Mouse (Mus musculus): ENCODE measurements around the gene Tmem200a.

DNA sequence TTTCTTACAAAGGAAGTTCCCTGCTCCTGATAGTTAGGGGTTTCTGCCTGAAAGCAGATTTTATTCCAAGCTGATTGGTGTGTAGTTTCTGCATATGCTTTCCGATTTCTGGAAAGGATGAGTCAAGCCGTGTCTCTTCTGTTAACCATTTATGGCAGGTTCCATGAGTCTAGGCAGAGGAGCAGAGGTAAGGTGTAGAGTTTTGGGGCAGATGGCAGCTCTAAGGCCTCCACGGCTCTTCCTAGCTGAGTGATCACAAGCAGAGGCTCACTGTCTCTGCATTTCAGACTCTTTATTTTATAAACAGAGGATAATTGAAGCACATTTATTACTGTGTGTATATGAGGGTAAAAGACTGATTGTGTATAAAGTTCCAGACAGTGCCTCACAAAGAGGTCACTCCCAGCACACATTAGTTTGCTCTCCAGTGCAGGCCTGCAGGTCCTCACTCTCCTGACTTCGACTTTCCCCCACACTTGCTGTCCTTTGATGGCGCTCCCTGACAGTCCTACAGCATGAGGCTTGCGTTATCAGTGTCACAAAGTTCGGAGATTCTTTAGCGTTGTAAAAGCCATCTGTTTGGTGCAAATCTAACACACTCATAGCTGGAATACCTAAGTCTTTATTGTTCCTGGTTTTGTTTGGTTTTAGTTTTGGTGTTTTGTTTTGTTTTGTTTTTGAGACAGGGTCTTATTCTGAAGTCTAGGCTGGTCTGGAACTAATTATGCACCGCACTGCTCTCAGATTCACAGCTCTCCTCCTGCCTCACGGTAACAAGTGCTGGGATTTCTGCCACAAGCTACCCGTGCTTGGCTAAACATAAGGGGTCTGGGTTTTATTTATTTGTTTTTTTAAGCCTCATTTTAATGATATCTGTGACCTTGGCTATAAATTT lies 151.1 kb downstream of the Tmem200a start:
- TF ChIP-seq POLR2A (IDR thresholded peaks at IDR 0.05; ENCODE audit: control insufficient read depth, low read depth, low read length), result no peak
- TF ChIP-seq CTCF (IDR thresholded peaks at IDR 0.05; ENCODE audit: control insufficient read depth, insufficient read depth, insufficient replicate concordance, low read depth, low read length), result no peak
